Mouse (Mus musculus) C2C12 (cell line): ENCODE data around the gene Lmf1.

Experiments used
- CEBPB ChIP-seq: IDR thresholded peaks from one replicate; pipeline ENCODE4 v1.6.1; 2011; ENCODE audit warnings: low read depth, mild to moderate bottlenecking, control low read depth, moderate library complexity
- CTCF ChIP-seq: IDR thresholded peaks from one replicate; pipeline ENCODE4 v1.5.1; 2011; ENCODE audit not compliant: control insufficient read depth, insufficient read depth, insufficient read length
- FOSL1 ChIP-seq: IDR thresholded peaks from one replicate; pipeline ENCODE4 v1.8.0; 2011; ENCODE audit warnings: mild to moderate bottlenecking, low read length; ENCODE audit not compliant: poor library complexity, insufficient read depth, severe bottlenecking
- MAX ChIP-seq: IDR thresholded peaks from one replicate; pipeline ENCODE4 v1.6.1; 2011; ENCODE audit warnings: mild to moderate bottlenecking, control low read depth
- MYOD1 ChIP-seq: IDR thresholded peaks from one replicate; pipeline ENCODE4 v1.6.1; 2011; ENCODE audit warnings: low read depth; ENCODE audit not compliant: control insufficient read depth, insufficient read length
- MYOG ChIP-seq: IDR thresholded peaks from one replicate; pipeline ENCODE4 v1.6.1; 2011; ENCODE audit not compliant: control insufficient read depth, insufficient read length; ENCODE audit errors: extremely low read depth
- USF1 ChIP-seq: IDR thresholded peaks from one replicate; pipeline ENCODE4 v1.6.1; 2011; ENCODE audit warnings: low read depth, mild to moderate bottlenecking, control low read depth, moderate library complexity

GRCm38 (mm10) chr17:25577263-25577662 lies 1.6 kb upstream of the Lmf1 start:
- TF ChIP-seq CTCF (no peak), USF1 (no peak), FOSL1 (no peak), MAX (no peak), MYOD1 (no peak), MYOG (no peak), CEBPB (no peak)
